In the genomic region with DNA sequence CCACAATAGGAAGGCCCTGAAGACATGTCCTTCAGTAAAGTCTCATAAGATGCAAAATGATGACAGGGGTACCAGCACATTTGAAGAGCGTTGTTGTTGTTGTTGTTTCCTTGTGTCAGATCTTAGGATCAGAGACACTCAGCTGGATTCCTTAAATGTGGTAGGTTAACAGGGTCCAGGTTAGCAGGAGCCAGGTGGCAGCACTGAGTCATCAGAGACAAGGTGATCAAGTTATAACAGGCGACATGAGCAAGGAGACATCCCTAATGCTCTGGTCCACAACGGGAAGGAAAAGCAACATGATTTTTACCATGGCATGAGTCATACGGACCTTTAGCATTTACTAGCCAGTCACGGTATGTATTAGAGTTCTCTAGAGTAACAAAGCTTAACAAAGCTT, we compare ENCODE assay signal across 20 mouse cellular contexts. TPM values are rescaled to one million over a fixed set of nuclear protein-coding genes. Genes with fewer than 3 reads are reported as not detected.
DNase-seq lines count a peak whose midpoint lies in the region; ATAC-seq and TF ChIP-seq lines count a peak whose summit lies in the region.
"Had no signal": no experiment of that assay in that cellular context is flagged by ENCODE, and none has a peak within 500 bp of the region (broad histone marks: within the 10 kb centered on the region; RNA-seq: fewer than 3 reads in every experiment).

No protein-coding gene starts in this region.

- no peak for ATAC-seq in lung, embryonic 14.5 days (ENCODE audit: insufficient read depth)
- no peak for ATAC-seq in Patski
- no peak for ATAC-seq in forebrain, postnatal 0 days
- ATAC-seq: forebrain, embryonic 16.5 days; hindbrain, embryonic 16.5 days had no signal

- H3K27me3 ChIP-seq in lung, embryonic 14.5 days (ENCODE audit: insufficient read depth, low read length), result no peaks in the 10 kb centered on the region
- H3K27me3 ChIP-seq in Patski, result peaks cover 54% of the 10 kb centered on the region
- no peaks in the 10 kb centered on the region for H3K27me3 ChIP-seq in forebrain, postnatal 0 days (ENCODE audit: insufficient read depth, low read length)
- H3K27me3 ChIP-seq: liver, embryonic 13.5 days had no signal

- CTCF ChIA-PET in Patski (lab: Charles Lee), result interaction anchor here (1.1 to 1.4 kb wide), 3 partner anchors 13 to 27 kb away, joined by 3 to 5 read pairs (median 3); no protein-coding TSS in a partner anchor

- no peak overlapping the region for H3K27ac ChIP-seq in lung, embryonic 14.5 days (ENCODE audit: low read depth)
- H3K27ac ChIP-seq in forebrain, postnatal 0 days (ENCODE audit: low read depth, low read length), result no peak overlapping the region
- H3K27ac ChIP-seq: left cerebral cortex, adult 2 months; liver, embryonic 13.5 days had no signal

- TF ChIP-seq CTCF in lung, embryonic 14.5 days (IDR thresholded peaks at IDR 0.05; ENCODE audit: low read depth), result 0 out of 2 replicates have a peak, but pooled peaks have one; percentile 13
- peak; percentile 14 for TF ChIP-seq CTCF in Patski (IDR thresholded peaks at IDR 0.05)
- TF ChIP-seq CTCF in forebrain, postnatal 0 days (IDR thresholded peaks at IDR 0.05; ENCODE audit: low read depth), result no peak

- WGBS in lung, embryonic 14.5 days, result 57% methylated on average over 5 of the region's 5 CpGs
- 72% methylated on average over 5 of the region's 5 CpGs for WGBS in forebrain, postnatal 0 days

- H3K4me3 ChIP-seq in lung, embryonic 14.5 days (ENCODE audit: low read depth, low read length), result no peak overlapping the region
- H3K4me3 ChIP-seq in forebrain, postnatal 0 days (ENCODE audit: low read depth, low read length), result no peak overlapping the region
- H3K4me3 ChIP-seq: left cerebral cortex, adult 2 months; liver, embryonic 13.5 days had no signal

- intact Hi-C loops in heart, postnatal 10 days (cut with DNase I), result no loop called here

- no peak overlapping the region for H3K9ac ChIP-seq in lung, embryonic 14.5 days
- H3K9ac ChIP-seq in forebrain, postnatal 0 days, result no peak overlapping the region
- H3K9ac ChIP-seq: liver, embryonic 13.5 days had no signal

- peak; percentile 51 for DNase-seq in heart, adult 11 months
- DNase-seq in heart, postnatal 10 days, result no peak
- DNase-seq in lung, embryonic 14.5 days, result no peak
- no peak for DNase-seq in lung, postnatal 25 days (ENCODE audit: low spot score)
- DNase-seq in Patski (ENCODE audit: low read depth, low spot score), result no peak
- peak; percentile 58 for DNase-seq in thymus, postnatal 25 days
- no peak for DNase-seq in left cerebral cortex, adult 11 months (ENCODE audit: low spot score)
- DNase-seq in forebrain, postnatal 0 days, result no peak
- DNase-seq: adrenal gland, postnatal 36 days; liver, embryonic 13.5 days; right cerebral cortex, postnatal 14 days had no signal

- no peaks in the 10 kb centered on the region for H3K4me1 ChIP-seq in lung, embryonic 14.5 days (ENCODE audit: insufficient read depth)
- H3K4me1 ChIP-seq in forebrain, postnatal 0 days (ENCODE audit: insufficient read depth), result no peaks in the 10 kb centered on the region
- H3K4me1 ChIP-seq: liver, embryonic 13.5 days had no signal

- no peak overlapping the region for H3K4me2 ChIP-seq in lung, embryonic 14.5 days
- no peak overlapping the region for H3K4me2 ChIP-seq in forebrain, postnatal 0 days (ENCODE audit: low read depth)
- H3K4me2 ChIP-seq: liver, embryonic 13.5 days had no signal

- H3K9me3 ChIP-seq in lung, embryonic 14.5 days (ENCODE audit: low read depth, low read length), result no peaks in the 10 kb centered on the region
- H3K9me3 ChIP-seq in forebrain, postnatal 0 days (ENCODE audit: low read length), result no peaks in the 10 kb centered on the region
- H3K9me3 ChIP-seq: liver, embryonic 13.5 days had no signal

- no peaks in the 10 kb centered on the region for H3K36me3 ChIP-seq in lung, embryonic 14.5 days (ENCODE audit: insufficient read depth)
- no peaks in the 10 kb centered on the region for H3K36me3 ChIP-seq in forebrain, postnatal 0 days (ENCODE audit: insufficient read depth)
- H3K36me3 ChIP-seq: liver, embryonic 13.5 days had no signal

- POLR2A ChIA-PET in Patski (lab: Charles Lee), result no interaction called here

- in situ Hi-C loops in Patski (cut with MboI; ENCODE audit: low pct_unique_long_range_greater_than_20kb), result no loop called here

RNA-seq across cellular contexts. Expression of gene Pear1, which starts 9.4 kb away (rescaled TPM):
- 10 to 100 TPM; 29.5 to 30.7 TPM for total RNA-seq in heart, postnatal 10 days (2021)
- polyA plus RNA-seq in lung, embryonic 14.5 days (2014; fragmentation: Nextera tagmentation; extraction: Ambion mirVana), result 30.2 and 31.7 TPM in 2 replicates
- polyA plus RNA-seq in Patski (2021), result 2.8 TPM
- total RNA-seq in forebrain, postnatal 0 days (2014; rRNA removed), result 10.4 and 12.3 TPM in 2 replicates
- 4.3 and 4.9 TPM in 2 replicates for polyA plus RNA-seq in forebrain, postnatal 0 days (2015; fragmentation: Nextera tagmentation; extraction: Ambion mirVana)

RNA-seq across cellular contexts. Expression of gene Sh2d2a, which starts 13.1 kb away (rescaled TPM):
- total RNA-seq in heart, postnatal 10 days (2021), result under 1 TPM; 0.10 to 0.31 TPM
- polyA plus RNA-seq in lung, embryonic 14.5 days (2014; fragmentation: Nextera tagmentation; extraction: Ambion mirVana), result 0.09 TPM in 2 replicates
- not detected for polyA plus RNA-seq in Patski (2021)
- not detected in 2 replicates for total RNA-seq in forebrain, postnatal 0 days (2014; rRNA removed)
- polyA plus RNA-seq in forebrain, postnatal 0 days (2015; fragmentation: Nextera tagmentation; extraction: Ambion mirVana), result not detected in 2 replicates
- total RNA-seq: left cerebral cortex, adult 2 months had no signal
- polyA plus RNA-seq: cortical plate, adult 2 months; forebrain, embryonic 16.5 days; hindbrain, embryonic 16.5 days; liver, embryonic 13.5 days had no signal

RNA-seq across cellular contexts. Expression of gene Insrr, which starts 36.7 kb away (rescaled TPM):
- total RNA-seq in heart, postnatal 10 days (2021), result under 1 TPM; 0.20 to 0.55 TPM
- 0.05 TPM in 1 of 2 replicates, not detected in the other for polyA plus RNA-seq in lung, embryonic 14.5 days (2014; fragmentation: Nextera tagmentation; extraction: Ambion mirVana)
- 0.06 TPM for polyA plus RNA-seq in Patski (2021)
- total RNA-seq in forebrain, postnatal 0 days (2014; rRNA removed), result 0.54 and 8.7 TPM in 2 replicates
- polyA plus RNA-seq in forebrain, postnatal 0 days (2015; fragmentation: Nextera tagmentation; extraction: Ambion mirVana), result 0.23 TPM in 2 replicates
- total RNA-seq: megakaryocyte, adult 5-6 weeks; monocyte, adult 5-6 weeks; neutrophil, adult 5-6 weeks had no signal
- polyA plus RNA-seq: C2C12; heart, embryonic 16.5 days had no signal

RNA-seq across cellular contexts. Expression of gene Ntrk1, which starts 38.5 kb away (rescaled TPM):
- total RNA-seq in heart, postnatal 10 days (2021), result under 1 TPM; 0.15 to 0.29 TPM
- polyA plus RNA-seq in lung, embryonic 14.5 days (2014; fragmentation: Nextera tagmentation; extraction: Ambion mirVana), result 0.22 and 0.39 TPM in 2 replicates
- not detected for polyA plus RNA-seq in Patski (2021)
- 1.5 and 2.2 TPM in 2 replicates for total RNA-seq in forebrain, postnatal 0 days (2014; rRNA removed)
- 1.7 and 2.9 TPM in 2 replicates for polyA plus RNA-seq in forebrain, postnatal 0 days (2015; fragmentation: Nextera tagmentation; extraction: Ambion mirVana)
- total RNA-seq: megakaryocyte, adult 5-6 weeks; monocyte, adult 5-6 weeks; neutrophil, adult 5-6 weeks had no signal
- polyA plus RNA-seq: C2C12 had no signal

RNA-seq across cellular contexts. Expression of gene Prcc, which starts 51.9 kb away (rescaled TPM):
- total RNA-seq in heart, postnatal 10 days (2021), result 10 to 100 TPM; 54.8 to 56.2 TPM
- polyA plus RNA-seq in lung, embryonic 14.5 days (2014; fragmentation: Nextera tagmentation; extraction: Ambion mirVana), result 13.4 and 14.2 TPM in 2 replicates
- polyA plus RNA-seq in Patski (2021), result 72.2 TPM
- total RNA-seq in forebrain, postnatal 0 days (2014; rRNA removed), result 74.2 and 77.1 TPM in 2 replicates
- polyA plus RNA-seq in forebrain, postnatal 0 days (2015; fragmentation: Nextera tagmentation; extraction: Ambion mirVana), result 20.6 and 23.0 TPM in 2 replicates

Comparison
In these comparisons a context has a peak if more than half of its experiments do, and no peak if none do; other contexts are left out.
1. DNase-seq: peak in heart, adult 11 months (single experiment) and thymus, postnatal 25 days (single experiment); none in heart, postnatal 10 days (0 of 2), lung, embryonic 14.5 days (single experiment), lung, postnatal 25 days (single experiment), Patski (single experiment), left cerebral cortex, adult 11 months (single experiment) and forebrain, postnatal 0 days (single experiment).